Comparison of ENCODE assay signal across 20 mouse cellular contexts in genomic region chr6:148185694-148186093, GRCm38 (mm10).
"Had no signal": no experiment of that assay in that cellular context is flagged by ENCODE, and none has a peak within 500 bp of the region (broad histone marks: within the 10 kb centered on the region; RNA-seq: fewer than 3 reads in every experiment).

No protein-coding gene starts in this region.

- H3K4me3 ChIP-seq: midbrain, embryonic 10.5 days; midbrain, embryonic 12.5 days; myocyte; neural tube, embryonic 13.5 days; neural tube, embryonic 15.5 days; stomach, embryonic 15.5 days had no signal

- H3K4me2 ChIP-seq: lung, embryonic 14.5 days; midbrain, embryonic 12.5 days; neural tube, embryonic 13.5 days; neural tube, embryonic 15.5 days; stomach, embryonic 15.5 days had no signal

- DNase-seq: lung, adult 18-20 months; lung, embryonic 14.5 days; lung, postnatal 10 days; lung, postnatal 4 days; midbrain, embryonic 14.5 days; retina, postnatal 1 day; right cerebral cortex, adult 18-20 months; right cerebral cortex, postnatal 25 days; right cerebral cortex, postnatal 4 days; thymus, adult 2 months; thymus, postnatal 25 days; thymus, postnatal 4 days had no signal

- H3K27me3 ChIP-seq: midbrain, embryonic 12.5 days; neural tube, embryonic 13.5 days; neural tube, embryonic 15.5 days; stomach, embryonic 15.5 days had no signal

- H3K9ac ChIP-seq: lung, embryonic 14.5 days; midbrain, embryonic 12.5 days; neural tube, embryonic 13.5 days; neural tube, embryonic 15.5 days; stomach, embryonic 15.5 days had no signal

- H3K4me1 ChIP-seq: midbrain, embryonic 10.5 days; midbrain, embryonic 12.5 days; neural tube, embryonic 13.5 days; neural tube, embryonic 15.5 days; stomach, embryonic 15.5 days had no signal

- H3K9me3 ChIP-seq: midbrain, embryonic 10.5 days; midbrain, embryonic 12.5 days; neural tube, embryonic 13.5 days; neural tube, embryonic 15.5 days; stomach, embryonic 15.5 days had no signal

- H3K27ac ChIP-seq: midbrain, embryonic 10.5 days; midbrain, embryonic 12.5 days; neural tube, embryonic 13.5 days; neural tube, embryonic 15.5 days; stomach, embryonic 15.5 days; stomach, postnatal 0 days had no signal

- ATAC-seq: midbrain, embryonic 16.5 days had no signal
